Mouse (Mus musculus) limb, embryonic 14.5 days (tissue): ENCODE data around the gene Rit1. TPM values are rescaled to one million over a fixed set of nuclear protein-coding genes. Genes with fewer than 3 reads are reported as not detected.

Experiments used
- ATAC-seq: fragments of 200-750 bp; cut with Nextera tagmentation; 2 replicates; pipeline ENCODE4 v1.8.0; 2017; ENCODE audit warnings: low read depth, moderate number of reproducible peaks, moderate TSS enrichment; ENCODE audit not compliant: low FRiP score
- DNase-seq: peaks from one replicate; pipeline ENCODE4 v3.0.0-alpha.2; 2015; ENCODE audit warnings: low spot score
- H3K27ac ChIP-seq: fragments of 300-500 bp; sonication (generic); replicated peaks from 2 replicates; pipeline ENCODE4 v1.5.1; 2014; ENCODE audit warnings: low read depth, mild to moderate bottlenecking, low read length, moderate library complexity, mixed read lengths
- H3K27me3 ChIP-seq: fragments of 300-500 bp; sonication (generic); 2 replicates; pipeline ENCODE4 v1.6.1; 2014; ENCODE audit warnings: low read length, mixed read lengths; ENCODE audit not compliant: control insufficient read depth, insufficient read depth
- H3K36me3 ChIP-seq: fragments of 300-500 bp; sonication (generic); 2 replicates; pipeline ENCODE4 v1.6.1; 2014; ENCODE audit warnings: mild to moderate bottlenecking, low read length, moderate library complexity, mixed read lengths; ENCODE audit not compliant: control insufficient read depth, insufficient read depth
- H3K4me1 ChIP-seq: fragments of 300-500 bp; sonication (generic); 2 replicates; pipeline ENCODE4 v1.6.1; 2014; ENCODE audit warnings: antibody characterized with exemption, low read length, mixed read lengths; ENCODE audit not compliant: control insufficient read depth, insufficient read depth
- H3K4me2 ChIP-seq: fragments of 300-500 bp; sonication (generic); replicated peaks from 2 replicates; pipeline ENCODE4 v1.6.1; 2014; ENCODE audit warnings: low read depth, mild to moderate bottlenecking, low read length, moderate library complexity; ENCODE audit not compliant: severe bottlenecking
- H3K4me3 ChIP-seq: fragments of 300-500 bp; sonication (generic); replicated peaks from 2 replicates; pipeline ENCODE4 v1.5.1; 2014; ENCODE audit warnings: low read length
- H3K9ac ChIP-seq: fragments of 300-500 bp; sonication (generic); 2 replicates; pipeline ENCODE4 v1.6.1; 2014; ENCODE audit warnings: mild to moderate bottlenecking, low read depth, low read length, moderate library complexity; ENCODE audit not compliant: severe bottlenecking
- H3K9me3 ChIP-seq: fragments of 300-500 bp; sonication (generic); 2 replicates; pipeline ENCODE4 v1.6.1; 2016; ENCODE audit warnings: low read length; ENCODE audit not compliant: control insufficient read depth
- POLR2A ChIP-seq: fragments of 200-500 bp; IDR thresholded peaks from 2 replicates; pipeline ENCODE4 v1.8.0; 2012; ENCODE audit warnings: inconsistent platforms, mild to moderate bottlenecking, moderate library complexity, borderline replicate concordance; ENCODE audit not compliant: insufficient read depth, insufficient read length; ENCODE audit errors: extremely low read depth
- WGBS: fragments of 180-500 bp; shearing (Covaris S2); extraction: QIAGEN DNeasy Blood & Tissue Kit; methylation state at CpG from one replicate; pipeline ENCODE4 v1.1.7; 2014; 5-methylcytosine and 5-hydroxymethylcytosine counted together
- polyA plus RNA-seq, 2 experiments: library from polyadenylated mRNA; depleted of rRNA in 1 of 2; stranded (reverse) in 1 of 2; unstranded in 1 of 2; fragments of >200 nt; fragmentation: Nextera tagmentation in 1 of 2; extraction: Ambion mirVana in 1 of 2; gene quantifications; 2 replicates each; pipeline versions ENCODE4 v1.2.1 to v1.2.3; 2012 to 2014

The Rit1 gene
- polyA plus RNA-seq, 2 experiments, result 46.8 to 64.3 TPM

- Histone ChIP-seq H3K4me1 (no peaks in the 10 kb centered on the region), H3K4me3 (peak overlapping the region; percentile 70), H3K27me3 (no peaks in the 10 kb centered on the region), H3K4me2 (peak overlapping the region; percentile 76), H3K27ac (peak overlapping the region; percentile 58; the same call in 1 of the 2 replicates), H3K9ac (peak overlapping the region; percentile 61), H3K36me3 (peaks cover 40% of the 10 kb centered on the region), H3K9me3 (no peaks in the 10 kb centered on the region)
- no peak for TF ChIP-seq POLR2A
- 10% methylated on average over 9 of the region's 9 CpGs for WGBS
- peak; percentile 20 for DNase-seq
- ATAC-seq, result peak; percentile 56; the same call in 1 of the 2 replicates
Observed at GRCm38 (mm10) chr3:88717198-88717798, 660 bp downstream of the Rit1 start.

GRCm38 (mm10) chr3:88717831-88718230 is 1.2 kb downstream of the Rit1 start:
- Histone ChIP-seq H3K4me3 (peak overlapping the region; percentile 11; the same call in 1 of the 2 replicates), H3K9ac (no peak overlapping the region), H3K36me3 (peaks cover 36% of the 10 kb centered on the region), H3K4me2 (peak overlapping the region; percentile 76), H3K9me3 (no peaks in the 10 kb centered on the region), H3K27me3 (no peaks in the 10 kb centered on the region), H3K4me1 (no peaks in the 10 kb centered on the region), H3K27ac (no peak overlapping the region)
- no peak for DNase-seq
- WGBS, result 71% methylated on average over 1 of the region's 1 CpGs
- TF ChIP-seq POLR2A, result no peak
- ATAC-seq, result no peak

- H3K9ac ChIP-seq, result no peak overlapping the region
- no peaks in the 10 kb centered on the region for H3K27me3 ChIP-seq
- DNase-seq, result no peak
- H3K36me3 ChIP-seq, result peaks cover 23% of the 10 kb centered on the region
- no peak overlapping the region for H3K27ac ChIP-seq
- WGBS, result 67% methylated on average over 2 of the region's 2 CpGs
- no peak for TF ChIP-seq POLR2A
- H3K4me1 ChIP-seq, result no peaks in the 10 kb centered on the region
- no peak overlapping the region for H3K4me3 ChIP-seq
- ATAC-seq, result no peak
- H3K9me3 ChIP-seq, result no peaks in the 10 kb centered on the region
- H3K4me2 ChIP-seq, result no peak overlapping the region
Observed at GRCm38 (mm10) chr3:88719098-88719497, 2.5 kb downstream of the Rit1 start.

GRCm38 (mm10) chr3:88736556-88736955 is 19.9 kb downstream of the Rit1 start:
- DNase-seq (no peak), ATAC-seq (no peak)
- Histone ChIP-seq H3K27ac (no peak overlapping the region), H3K4me1 (no peaks in the 10 kb centered on the region), H3K9me3 (no peaks in the 10 kb centered on the region; the same call in 1 of the 2 replicates), H3K27me3 (no peaks in the 10 kb centered on the region), H3K4me3 (no peak overlapping the region), H3K36me3 (peaks cover 7% of the 10 kb centered on the region; the same call in 1 of the 2 replicates), H3K9ac (no peak overlapping the region), H3K4me2 (no peak overlapping the region)
- 91% methylated on average over 2 of the region's 2 CpGs for WGBS
- TF ChIP-seq POLR2A, result no peak

- no peak for TF ChIP-seq POLR2A
- H3K4me1 ChIP-seq, result no peaks in the 10 kb centered on the region
- no peak overlapping the region for H3K4me3 ChIP-seq
- 45% methylated on average over 3 of the region's 3 CpGs for whole genome bisulfite sequencing
- no peak overlapping the region for H3K9ac ChIP-seq
- H3K4me2 ChIP-seq, result no peak overlapping the region
- H3K9me3 ChIP-seq, result no peaks in the 10 kb centered on the region
- H3K27ac ChIP-seq, result no peak overlapping the region
- H3K36me3 ChIP-seq, result peaks cover 4% of the 10 kb centered on the region; the same call in 1 of the 2 replicates
- no peaks in the 10 kb centered on the region for H3K27me3 ChIP-seq
- ATAC-seq (no peak), DNase-seq (no peak)
Observed at GRCm38 (mm10) chr3:88738641-88739040, 22.0 kb downstream of the Rit1 start.

- WGBS, result 97% methylated on average over 3 of the region's 3 CpGs
Observed at GRCm38 (mm10) chr3:88740147-88740546, 23.5 kb downstream of the Rit1 start.

More at GRCm38 (mm10) chr3:88740147-88740546, 23.5 kb downstream of the Rit1 start:
- Histone ChIP-seq H3K4me2 (no peak overlapping the region), H3K36me3 (peaks cover 8% of the 10 kb centered on the region; the same call in 1 of the 2 replicates), H3K27me3 (no peaks in the 10 kb centered on the region), H3K27ac (no peak overlapping the region), H3K9me3 (no peaks in the 10 kb centered on the region), H3K4me3 (no peak overlapping the region), H3K4me1 (no peaks in the 10 kb centered on the region), H3K9ac (no peak overlapping the region)
- ATAC-seq, result no peak
- DNase-seq, result no peak
- TF ChIP-seq POLR2A, result no peak
